Mouse (Mus musculus) forebrain, embryonic 15.5 days (tissue): ENCODE measurements around the gene Itgb6. TPM values are rescaled to one million over a fixed set of nuclear protein-coding genes. Genes with fewer than 3 reads are reported as not detected.
A peak's percentile ranks its signal among the peaks of the same experiment; 100 is the strongest.

Experiments used
- ATAC-seq: fragments of 200-750 bp; cut with Nextera tagmentation; replicated peaks from 2 replicates; pipeline ENCODE4 v1.8.0; 2017; ENCODE audit warnings: mild to moderate bottlenecking, moderate TSS enrichment, moderate library complexity
- H3K27ac ChIP-seq: fragments of 300-500 bp; sonication (generic); replicated peaks from 2 replicates; pipeline ENCODE4 v1.5.1; 2015; ENCODE audit warnings: mild to moderate bottlenecking, inconsistent platforms
- H3K27me3 ChIP-seq: fragments of 300-500 bp; sonication (generic); 2 replicates; pipeline ENCODE4 v1.6.1; 2015; ENCODE audit warnings: inconsistent platforms
- H3K36me3 ChIP-seq: fragments of 300-500 bp; sonication (generic); 2 replicates; pipeline ENCODE4 v1.6.1; 2015; ENCODE audit warnings: mild to moderate bottlenecking, inconsistent platforms
- H3K4me1 ChIP-seq: fragments of 300-500 bp; sonication (generic); 2 replicates; pipeline ENCODE4 v1.6.1; 2015; ENCODE audit warnings: inconsistent platforms
- H3K4me2 ChIP-seq: fragments of 300-500 bp; sonication (generic); replicated peaks from 2 replicates; pipeline ENCODE4 v1.6.1; 2015; ENCODE audit warnings: mild to moderate bottlenecking, inconsistent platforms
- H3K4me3 ChIP-seq: fragments of 300-500 bp; sonication (generic); 2 replicates; pipeline ENCODE4 v1.5.1; 2015; ENCODE audit warnings: mild to moderate bottlenecking, inconsistent platforms
- H3K9ac ChIP-seq: fragments of 300-500 bp; sonication (generic); replicated peaks from 2 replicates; pipeline ENCODE4 v1.6.1; 2015; ENCODE audit warnings: mild to moderate bottlenecking, inconsistent platforms
- H3K9me3 ChIP-seq: fragments of 300-500 bp; sonication (generic); 2 replicates; pipeline ENCODE4 v1.6.1; 2016; ENCODE audit warnings: inconsistent platforms
- WGBS: fragments of 180-500 bp; shearing (Covaris S2); methylation state at CpG from one replicate; pipeline ENCODE4 v1.1.7; 2015; ENCODE audit warnings: mixed read lengths; 5-methylcytosine and 5-hydroxymethylcytosine counted together
- polyA plus RNA-seq: library from polyadenylated mRNA; unstranded; fragments of >200 nt; fragmentation: Nextera tagmentation; extraction: Ambion mirVana; gene quantifications from 2 replicates; pipeline ENCODE4 v1.2.1, GENCODE M21; 2015

The Itgb6 gene
- polyA plus RNA-seq, 1 experiment from 2014 or later = not detected

DNA sequence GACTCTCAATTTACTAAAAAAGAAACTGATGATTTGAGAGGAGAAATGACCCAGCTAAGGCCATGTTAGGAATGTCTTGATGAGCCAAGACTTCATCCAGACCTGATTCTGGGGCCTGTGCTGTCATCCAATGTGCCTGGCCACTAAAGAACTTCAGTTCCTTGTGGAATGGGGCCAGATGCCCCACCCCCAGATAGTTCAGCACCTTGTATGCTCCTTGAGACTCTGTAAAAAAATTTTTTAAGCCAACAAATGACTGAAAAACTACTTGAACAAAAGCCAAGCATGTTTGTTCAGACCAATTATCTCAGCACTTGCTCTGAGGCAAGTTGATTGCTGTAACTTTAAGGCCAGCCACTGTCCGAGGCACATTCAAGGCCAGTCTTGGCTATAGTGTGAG, 59.4 kb downstream of the Itgb6 start:
- Histone ChIP-seq H3K4me2 (no peak overlapping the region), H3K4me3 (no peak overlapping the region), H3K4me1 (no peaks in the 10 kb centered on the region), H3K27me3 (no peaks in the 10 kb centered on the region), H3K9me3 (no peaks in the 10 kb centered on the region), H3K36me3 (no peaks in the 10 kb centered on the region), H3K27ac (no peak overlapping the region), H3K9ac (no peak overlapping the region)
- 58% methylated on average over 1 of the region's 1 CpGs for WGBS
- ATAC-seq = no peak

DNA sequence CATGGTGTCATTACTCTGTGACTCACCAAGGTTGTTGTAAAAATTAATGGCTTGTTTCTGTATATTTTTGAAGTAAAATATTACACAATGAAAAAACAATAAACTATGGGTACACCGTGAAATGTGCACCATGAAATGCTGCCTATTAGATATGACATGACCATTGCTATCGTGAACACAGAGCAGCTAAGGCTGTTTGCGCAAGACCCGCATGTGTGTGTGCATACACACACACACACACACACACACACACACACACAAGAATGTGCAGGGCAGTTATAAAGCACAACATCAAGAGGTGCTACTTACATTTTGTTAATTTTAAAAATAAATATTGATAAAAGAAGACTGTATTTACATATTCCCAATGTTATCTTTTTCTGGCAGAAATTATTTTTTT, 62.5 kb downstream of the Itgb6 start:
- no peak overlapping the region for H3K4me2 ChIP-seq
- H3K36me3 ChIP-seq = no peaks in the 10 kb centered on the region
- 95% methylated on average over 4 of the region's 4 CpGs for WGBS
- no peaks in the 10 kb centered on the region for H3K4me1 ChIP-seq
- H3K9ac ChIP-seq = no peak overlapping the region
- no peaks in the 10 kb centered on the region for H3K27me3 ChIP-seq
- no peak overlapping the region for H3K27ac ChIP-seq
- no peak overlapping the region for H3K4me3 ChIP-seq
- no peaks in the 10 kb centered on the region for H3K9me3 ChIP-seq
- ATAC-seq = no peak

DNA sequence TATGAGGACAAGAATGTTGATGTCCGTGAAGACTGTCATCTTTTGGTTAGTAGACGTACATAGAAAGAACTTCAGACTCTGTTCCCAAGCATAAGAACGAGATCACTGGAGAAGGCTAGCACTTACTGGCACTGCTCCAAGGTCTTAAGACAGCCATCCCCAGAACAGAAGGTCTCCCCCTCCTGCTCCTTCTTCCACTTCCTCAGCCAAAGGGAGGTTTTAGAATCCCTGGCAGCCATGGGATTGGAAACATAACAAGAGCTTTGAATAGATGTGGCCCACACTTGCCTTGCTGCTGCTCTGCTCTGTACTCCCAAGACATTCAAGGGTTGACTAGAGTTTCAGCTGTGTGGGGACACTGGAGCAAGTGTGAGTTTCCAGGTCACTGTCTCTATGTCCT, 63.5 kb downstream of the Itgb6 start:
- 65% methylated on average over 3 of the region's 3 CpGs for WGBS
- H3K9ac ChIP-seq = no peak overlapping the region
- no peak for ATAC-seq

DNA sequence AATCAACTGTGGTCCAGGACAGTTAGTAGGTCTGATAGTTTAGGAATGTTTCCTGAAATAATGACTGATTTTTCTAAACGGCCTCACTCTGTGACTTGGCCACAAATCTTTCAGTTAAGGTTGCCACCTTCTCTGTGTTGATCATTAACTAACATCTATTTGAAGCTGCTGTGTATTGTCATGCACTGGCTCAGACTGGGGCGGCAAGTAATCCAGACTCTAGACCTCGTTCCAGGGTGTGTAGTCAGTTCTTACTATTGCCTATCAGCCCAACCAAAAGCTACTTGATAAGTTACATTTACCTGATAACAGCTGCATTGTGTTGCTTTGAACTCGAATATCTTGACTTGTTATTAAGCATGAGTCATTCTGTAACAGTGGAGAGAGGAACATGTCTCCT, 67.6 kb downstream of the Itgb6 start:
- H3K27me3 ChIP-seq = no peaks in the 10 kb centered on the region
- no peak overlapping the region for H3K4me3 ChIP-seq
- H3K27ac ChIP-seq = no peak overlapping the region
- H3K36me3 ChIP-seq = no peaks in the 10 kb centered on the region
- no peaks in the 10 kb centered on the region for H3K4me1 ChIP-seq
- H3K9me3 ChIP-seq = no peaks in the 10 kb centered on the region
- no peak overlapping the region for H3K4me2 ChIP-seq
- ATAC-seq = no peak
- WGBS = 80% methylated on average over 4 of the region's 4 CpGs
- H3K9ac ChIP-seq = no peak overlapping the region

More for the DNA sequence above, 63.5 kb downstream of the Itgb6 start:
- Histone ChIP-seq H3K4me1 (no peaks in the 10 kb centered on the region), H3K4me2 (no peak overlapping the region), H3K36me3 (no peaks in the 10 kb centered on the region), H3K4me3 (no peak overlapping the region), H3K27ac (no peak overlapping the region), H3K9me3 (no peaks in the 10 kb centered on the region), H3K27me3 (no peaks in the 10 kb centered on the region)

DNA sequence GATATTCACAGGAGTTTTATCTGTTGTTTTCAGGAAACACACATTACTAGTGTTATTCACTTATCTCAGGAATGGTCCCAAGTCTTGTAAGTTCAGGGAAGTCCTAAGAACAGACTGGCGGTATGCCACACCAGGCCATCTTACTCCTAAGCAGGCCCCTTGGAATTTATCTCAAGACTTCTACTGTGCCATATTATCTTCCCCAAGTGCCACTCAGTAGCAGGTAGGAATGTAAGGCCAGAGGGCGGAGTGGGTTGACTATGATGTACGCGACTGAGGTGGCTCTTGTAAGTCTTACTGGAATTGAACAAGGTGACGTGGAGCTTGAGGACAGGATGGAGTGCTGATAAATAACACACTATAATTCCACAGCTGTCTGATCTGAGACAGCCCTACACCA, 72.3 kb downstream of the Itgb6 start:
- Histone ChIP-seq H3K9me3 (no peaks in the 10 kb centered on the region), H3K9ac (no peak overlapping the region), H3K4me1 (no peaks in the 10 kb centered on the region), H3K4me2 (no peak overlapping the region), H3K36me3 (no peaks in the 10 kb centered on the region), H3K4me3 (no peak overlapping the region), H3K27me3 (no peaks in the 10 kb centered on the region), H3K27ac (no peak overlapping the region)
- ATAC-seq = no peak
- 97% methylated on average over 5 of the region's 5 CpGs for WGBS

DNA sequence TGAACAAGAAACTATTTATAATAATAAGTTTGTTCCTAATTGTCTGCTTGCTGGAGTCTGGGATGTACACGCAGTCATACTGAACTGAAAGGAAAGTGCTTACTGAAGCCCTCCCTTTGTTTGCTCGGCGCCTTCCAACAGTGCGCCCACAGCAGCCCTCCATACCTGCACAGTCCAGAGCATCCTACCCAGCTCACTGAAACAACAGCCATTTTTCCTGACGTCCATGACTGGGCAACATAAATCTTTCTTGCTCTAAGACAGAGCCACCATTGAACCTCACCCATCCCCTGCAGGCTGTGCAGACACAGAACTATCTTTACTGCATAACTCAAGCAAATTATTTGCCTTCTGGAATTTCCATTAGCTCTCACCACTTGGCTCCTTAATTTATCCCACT, 74.8 kb downstream of the Itgb6 start:
- Histone ChIP-seq H3K9ac (no peak overlapping the region), H3K9me3 (no peaks in the 10 kb centered on the region), H3K27me3 (no peaks in the 10 kb centered on the region), H3K27ac (no peak overlapping the region), H3K36me3 (no peaks in the 10 kb centered on the region), H3K4me1 (no peaks in the 10 kb centered on the region), H3K4me3 (no peak overlapping the region), H3K4me2 (no peak overlapping the region)
- ATAC-seq = no peak
- WGBS = 38% methylated on average over 5 of the region's 5 CpGs

DNA sequence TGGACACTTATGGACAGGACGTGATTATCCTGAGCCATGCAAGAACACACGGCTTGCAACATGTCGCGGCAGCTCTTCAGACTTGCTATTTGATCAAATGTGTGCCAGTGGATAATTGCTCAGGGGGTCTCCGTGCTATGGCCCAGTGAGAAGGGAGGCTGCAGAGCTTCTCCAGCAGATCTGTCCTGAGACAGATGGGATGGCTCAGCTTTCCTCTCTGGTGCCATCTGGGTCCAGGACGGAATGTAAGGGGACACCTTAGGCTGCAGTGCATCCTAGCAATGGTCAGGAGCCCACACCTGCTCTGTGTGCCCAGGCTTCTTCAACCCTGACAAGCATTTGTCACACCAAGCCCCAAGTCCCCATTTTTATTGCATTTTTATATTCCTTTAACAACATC, 75.9 kb downstream of the Itgb6 start:
- Histone ChIP-seq H3K27me3 (no peaks in the 10 kb centered on the region), H3K4me2 (no peak overlapping the region), H3K9ac (no peak overlapping the region), H3K27ac (no peak overlapping the region), H3K4me3 (no peak overlapping the region), H3K4me1 (no peaks in the 10 kb centered on the region), H3K36me3 (no peaks in the 10 kb centered on the region), H3K9me3 (no peaks in the 10 kb centered on the region)
- 75% methylated on average over 6 of the region's 6 CpGs for WGBS
- no peak for ATAC-seq

DNA sequence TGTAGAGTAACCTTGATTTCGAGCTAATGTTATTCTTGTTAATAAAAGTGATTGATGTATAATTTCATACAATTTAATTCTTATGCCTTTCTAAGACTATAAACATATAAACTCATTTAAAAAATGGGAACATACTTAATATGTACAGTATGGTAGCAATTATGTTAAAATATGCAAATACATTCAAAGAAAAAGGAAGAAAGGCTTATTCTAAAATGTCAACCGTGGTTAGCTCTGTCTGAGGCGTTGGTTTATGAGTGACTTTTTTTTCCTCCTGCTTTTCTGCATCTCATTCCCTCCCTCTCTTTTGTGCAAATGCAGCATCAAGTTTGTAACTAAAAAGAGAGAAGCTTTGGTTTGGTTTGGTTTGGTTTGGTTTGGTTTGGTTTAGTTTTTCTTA, 79.0 kb downstream of the Itgb6 start:
- H3K4me3 ChIP-seq = no peak overlapping the region
- H3K36me3 ChIP-seq = no peaks in the 10 kb centered on the region
- H3K9me3 ChIP-seq = no peaks in the 10 kb centered on the region
- H3K27ac ChIP-seq = no peak overlapping the region
- no peak overlapping the region for H3K4me2 ChIP-seq
- no peaks in the 10 kb centered on the region for H3K4me1 ChIP-seq
- ATAC-seq = 0 out of 2 replicates have a peak, but pooled peaks have one; percentile 39
- H3K27me3 ChIP-seq = peaks cover 6% of the 10 kb centered on the region; the same call in 1 of the 2 replicates
- no peak overlapping the region for H3K9ac ChIP-seq
- WGBS = 55% methylated on average over 3 of the region's 3 CpGs

DNA sequence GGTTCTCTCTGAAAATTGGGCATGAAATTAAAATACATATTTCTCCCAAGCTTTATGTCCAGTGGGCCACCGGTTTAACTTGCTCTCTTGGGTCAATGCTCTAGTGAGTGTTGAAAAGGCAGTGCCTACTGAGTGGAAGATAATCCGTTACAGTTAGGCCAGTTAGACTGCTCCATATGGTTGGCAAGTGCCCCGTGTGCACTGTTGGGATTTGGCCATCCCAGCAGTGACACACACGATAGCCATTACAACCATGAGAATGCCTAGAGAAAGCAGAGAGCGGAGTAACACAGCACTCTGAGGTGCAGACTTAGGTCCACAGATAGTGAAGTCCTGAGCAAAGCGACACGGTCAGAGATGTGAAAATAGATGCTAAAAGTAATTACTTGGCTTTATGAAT, 79.8 kb downstream of the Itgb6 start:
- Histone ChIP-seq H3K9ac (no peak overlapping the region), H3K27ac (no peak overlapping the region), H3K4me3 (no peak overlapping the region), H3K27me3 (peaks cover 7% of the 10 kb centered on the region; the same call in 1 of the 2 replicates), H3K4me2 (no peak overlapping the region), H3K9me3 (no peaks in the 10 kb centered on the region), H3K36me3 (no peaks in the 10 kb centered on the region), H3K4me1 (no peaks in the 10 kb centered on the region)
- 85% methylated on average over 7 of the region's 7 CpGs for WGBS
- no peak for ATAC-seq

DNA sequence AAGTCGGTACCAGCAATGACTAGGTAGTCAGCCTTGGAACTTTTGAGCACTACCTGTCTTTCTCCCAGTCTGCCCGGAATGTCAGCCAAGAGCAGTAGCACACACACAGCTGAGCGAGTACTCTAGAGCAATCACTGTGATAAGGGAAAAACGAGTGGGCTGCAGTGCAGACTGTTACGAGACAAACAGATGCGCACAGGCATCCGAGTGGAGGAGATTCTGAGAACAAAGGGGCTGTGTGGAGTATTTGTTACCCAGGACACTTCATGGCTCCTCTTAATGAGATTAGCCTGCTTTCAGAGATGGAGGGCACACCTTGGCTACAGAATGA, 82.1 kb downstream of the Itgb6 start:
- no peak overlapping the region for H3K27ac ChIP-seq
- WGBS = 40% methylated on average over 7 of the region's 7 CpGs

DNA sequence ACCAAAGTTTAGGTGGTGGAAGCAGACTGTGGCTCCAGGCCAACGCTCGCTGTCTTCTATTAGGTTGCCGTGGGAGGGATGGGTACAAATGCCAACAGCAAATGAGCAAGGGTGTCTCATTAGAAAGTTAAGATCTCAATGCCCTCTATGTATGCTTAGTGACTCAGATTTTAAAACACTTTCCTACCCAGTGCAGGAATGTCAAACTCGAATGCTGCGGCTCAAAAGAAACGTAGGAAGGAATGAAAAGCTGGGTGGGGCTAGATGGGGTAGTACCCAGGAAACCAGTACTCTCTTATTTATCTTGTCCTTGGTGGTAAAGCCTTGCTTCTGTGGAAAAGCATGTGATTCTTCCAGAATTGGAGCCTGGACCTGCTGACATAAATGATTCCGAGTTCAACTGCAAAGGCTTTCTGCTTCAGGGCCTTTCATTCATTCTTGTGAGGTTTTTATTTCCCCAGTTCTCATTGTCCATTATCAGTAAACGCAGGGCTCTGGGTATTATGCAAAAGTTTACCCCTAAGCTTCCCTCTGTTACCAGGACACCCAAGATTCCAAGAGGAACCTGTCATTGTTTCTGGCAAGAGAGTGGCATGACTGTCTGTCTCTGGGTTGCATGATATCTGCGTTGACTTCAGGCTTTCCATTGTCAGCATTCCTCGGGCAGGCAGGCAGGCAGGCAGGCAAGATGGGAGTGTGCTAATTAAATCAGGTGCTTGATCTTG, 82.7 kb downstream of the Itgb6 start:
- no peak overlapping the region for H3K27ac ChIP-seq
- ATAC-seq = no peak
- peaks cover 7% of the 10 kb centered on the region; the same call in 1 of the 2 replicates for H3K27me3 ChIP-seq
- no peak overlapping the region for H3K9ac ChIP-seq
- peaks cover 17% of the 10 kb centered on the region for H3K4me1 ChIP-seq
- WGBS = 62% methylated on average over 10 of the region's 10 CpGs
- H3K4me3 ChIP-seq = no peak overlapping the region
- H3K9me3 ChIP-seq = no peaks in the 10 kb centered on the region
- no peaks in the 10 kb centered on the region for H3K36me3 ChIP-seq
- H3K4me2 ChIP-seq = no peak overlapping the region

More for the DNA sequence above, 82.1 kb downstream of the Itgb6 start:
- ATAC-seq = 0 out of 2 replicates have a peak, but pooled peaks have one; percentile 4
- H3K36me3 ChIP-seq = no peaks in the 10 kb centered on the region
- peaks cover 17% of the 10 kb centered on the region for H3K4me1 ChIP-seq
- H3K4me3 ChIP-seq = no peak overlapping the region
- no peak overlapping the region for H3K4me2 ChIP-seq
- no peak overlapping the region for H3K9ac ChIP-seq
- H3K9me3 ChIP-seq = no peaks in the 10 kb centered on the region
- peaks cover 7% of the 10 kb centered on the region; the same call in 1 of the 2 replicates for H3K27me3 ChIP-seq

DNA sequence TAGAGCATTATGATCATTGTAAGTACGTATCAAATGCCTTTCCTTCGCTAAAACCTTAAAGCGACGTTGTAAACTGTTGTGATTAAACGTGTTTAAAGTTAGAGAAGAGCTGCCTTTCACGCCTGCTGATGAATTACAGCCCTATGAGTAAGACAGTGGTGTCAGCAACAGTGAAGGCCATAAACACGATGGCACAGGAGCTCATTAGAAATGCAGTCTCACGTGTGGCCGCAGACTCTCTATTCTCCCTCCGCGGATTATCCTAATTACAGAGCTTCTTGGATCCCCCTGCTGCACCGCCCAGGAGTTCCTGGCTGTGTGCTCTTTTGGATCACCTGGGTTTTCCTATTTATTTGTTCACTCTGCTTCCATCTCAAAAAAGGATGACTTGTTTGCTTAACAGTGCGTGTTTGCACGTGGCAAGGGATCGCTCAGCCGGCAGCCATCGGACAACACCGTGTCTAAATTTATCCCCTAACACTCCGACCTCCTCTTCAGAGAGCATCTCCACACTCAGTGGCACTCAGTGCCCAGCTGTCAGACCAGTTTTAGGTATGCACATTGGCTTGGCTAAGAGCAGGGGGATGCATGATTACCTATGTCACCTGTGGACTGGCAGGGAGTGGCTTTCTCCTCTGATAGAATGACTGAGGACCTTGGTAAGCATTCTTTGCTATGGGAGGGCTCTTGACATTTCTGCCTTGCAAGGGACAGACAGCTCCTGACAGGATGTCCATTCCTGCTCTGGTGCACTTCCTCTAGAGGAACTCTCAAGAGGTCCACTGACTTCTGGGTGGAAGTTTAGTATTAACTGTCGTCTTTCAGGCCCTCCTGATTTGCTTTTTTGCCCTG, 85.3 kb downstream of the Itgb6 start:
- H3K4me1 ChIP-seq = peaks cover 17% of the 10 kb centered on the region
- peaks cover 7% of the 10 kb centered on the region; the same call in 1 of the 2 replicates for H3K27me3 ChIP-seq
- H3K4me2 ChIP-seq = peak overlapping the region; percentile 33
- 15% methylated on average over 20 of the region's 20 CpGs for WGBS
- no peak overlapping the region for H3K4me3 ChIP-seq
- no peak overlapping the region for H3K27ac ChIP-seq
- no peaks in the 10 kb centered on the region for H3K36me3 ChIP-seq
- peak overlapping the region; percentile 26; the same call in 1 of the 2 replicates for H3K9ac ChIP-seq
- peak; percentile 64 for ATAC-seq
- H3K9me3 ChIP-seq = no peaks in the 10 kb centered on the region
